Mouse (Mus musculus): ENCODE results near the gene Cyth3. TPM values are rescaled to one million over a fixed set of nuclear protein-coding genes. Genes with fewer than 3 reads are reported as not detected.

Cyth3 gene
- polyA plus RNA-seq, 1 experiment from 2014 or later = 29.1 TPM

DNA sequence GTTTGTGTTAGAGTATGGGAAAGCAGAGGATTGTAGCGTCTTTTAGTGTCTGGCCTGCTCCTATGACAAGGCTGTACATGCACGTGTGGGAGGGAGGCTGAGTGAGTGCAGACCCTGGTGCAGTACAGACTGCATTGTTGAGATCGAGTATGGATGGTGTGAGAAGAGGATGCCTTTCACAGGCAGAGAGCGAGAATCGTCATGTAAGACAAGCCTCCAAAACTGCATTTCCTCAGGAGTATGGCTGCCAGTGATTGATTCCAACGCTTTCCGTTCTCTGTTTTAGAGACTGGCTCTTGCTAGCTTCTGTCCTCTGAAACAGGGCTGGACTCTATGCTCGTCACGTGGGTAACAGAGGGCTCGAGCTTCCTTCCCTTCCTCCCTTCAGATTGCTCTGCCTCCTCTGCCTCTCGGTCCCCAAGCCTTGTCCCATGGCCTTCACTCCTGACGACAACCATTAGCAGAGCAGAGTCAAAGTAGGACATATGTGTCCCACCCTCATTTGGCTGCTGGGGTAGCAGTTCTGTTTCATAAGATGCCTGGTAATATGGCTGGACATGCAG lies 12.4 kb downstream of the Cyth3 start:
- Histone ChIP-seq H3K9ac (ENCODE audit: low read depth, low read length) (no peak overlapping the region), H3K4me2 (no peak overlapping the region; the same call in 1 of the 2 replicates), H3K27me3 (ENCODE audit: control insufficient read depth, insufficient read depth, low read length) (no peaks in the 10 kb centered on the region), H3K36me3 (ENCODE audit: control insufficient read depth, insufficient read depth, low read length) (no peaks in the 10 kb centered on the region), H3K4me1 (ENCODE audit: control insufficient read depth, insufficient read depth, low read length) (peaks cover 35% of the 10 kb centered on the region), H3K4me3 (ENCODE audit: low read depth, low read length) (no peak overlapping the region), H3K9me3 (replicated peaks; ENCODE audit: control insufficient read depth, low read length) (0 out of 2 replicates have a peak, but pooled peaks cover 2% of the 10 kb centered on the region), H3K27ac (ENCODE audit: low read depth, low read length) (no peak overlapping the region)
- no peak for ATAC-seq (replicated peaks; ENCODE audit: insufficient number of reproducible peaks, low FRiP score, low TSS enrichment)
- WGBS (ENCODE audit: insufficient replicate concordance) = 51% methylated on average over 12 of the region's 12 CpGs

DNA sequence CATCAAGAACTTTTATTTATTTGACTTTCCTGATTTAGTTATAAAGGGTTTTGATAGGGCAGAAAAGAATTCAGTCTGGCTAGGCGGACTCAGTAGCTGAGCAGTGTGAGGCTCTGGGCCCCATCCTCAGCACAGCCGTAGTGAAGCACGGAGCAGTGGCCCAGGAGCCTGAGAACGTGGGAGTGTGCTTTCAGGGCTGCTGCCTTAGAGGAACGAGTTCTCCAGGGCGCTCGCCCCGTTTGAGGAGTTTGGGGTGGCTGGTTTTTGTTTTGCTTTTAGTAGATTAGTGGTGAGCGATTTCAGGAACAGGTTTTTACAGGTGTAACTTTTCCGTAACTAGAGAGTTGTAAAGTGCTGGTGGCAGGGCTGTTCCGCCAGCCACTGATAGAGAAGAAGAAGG lies 13.1 kb downstream of the Cyth3 start:
- 0 out of 2 replicates have a peak, but pooled peaks cover under 1% of the 10 kb centered on the region for H3K9me3 ChIP-seq (replicated peaks; ENCODE audit: control insufficient read depth, low read length)
- 69% methylated on average over 11 of the region's 11 CpGs for WGBS (ENCODE audit: insufficient replicate concordance)
- no peak overlapping the region for H3K4me2 ChIP-seq
- H3K27me3 ChIP-seq (ENCODE audit: control insufficient read depth, insufficient read depth, low read length) = no peaks in the 10 kb centered on the region
- H3K9ac ChIP-seq (ENCODE audit: low read depth, low read length) = no peak overlapping the region
- no peak overlapping the region for H3K4me3 ChIP-seq (ENCODE audit: low read depth, low read length)
- H3K36me3 ChIP-seq (ENCODE audit: control insufficient read depth, insufficient read depth, low read length) = no peaks in the 10 kb centered on the region
- H3K27ac ChIP-seq (ENCODE audit: low read depth, low read length) = no peak overlapping the region
- H3K4me1 ChIP-seq (ENCODE audit: control insufficient read depth, insufficient read depth, low read length) = peaks cover 35% of the 10 kb centered on the region
- no peak for ATAC-seq (replicated peaks; ENCODE audit: insufficient number of reproducible peaks, low FRiP score, low TSS enrichment)

- Histone ChIP-seq H3K4me2 (no peak overlapping the region), H3K9ac (ENCODE audit: low read depth, low read length) (no peak overlapping the region), H3K36me3 (ENCODE audit: control insufficient read depth, insufficient read depth, low read length) (no peaks in the 10 kb centered on the region), H3K9me3 (replicated peaks; ENCODE audit: control insufficient read depth, low read length) (no peaks in the 10 kb centered on the region), H3K27me3 (ENCODE audit: control insufficient read depth, insufficient read depth, low read length) (no peaks in the 10 kb centered on the region), H3K27ac (ENCODE audit: low read depth, low read length) (no peak overlapping the region), H3K4me3 (ENCODE audit: low read depth, low read length) (no peak overlapping the region), H3K4me1 (ENCODE audit: control insufficient read depth, insufficient read depth, low read length) (peaks cover 35% of the 10 kb centered on the region)
- WGBS (ENCODE audit: insufficient replicate concordance) = 74% methylated on average over 7 of the region's 7 CpGs
- no peak for ATAC-seq (replicated peaks; ENCODE audit: insufficient number of reproducible peaks, low FRiP score, low TSS enrichment)
These were observed 13.9 kb downstream of the Cyth3 start for GRCm38 (mm10) chr5:143636173-143636572.

DNA sequence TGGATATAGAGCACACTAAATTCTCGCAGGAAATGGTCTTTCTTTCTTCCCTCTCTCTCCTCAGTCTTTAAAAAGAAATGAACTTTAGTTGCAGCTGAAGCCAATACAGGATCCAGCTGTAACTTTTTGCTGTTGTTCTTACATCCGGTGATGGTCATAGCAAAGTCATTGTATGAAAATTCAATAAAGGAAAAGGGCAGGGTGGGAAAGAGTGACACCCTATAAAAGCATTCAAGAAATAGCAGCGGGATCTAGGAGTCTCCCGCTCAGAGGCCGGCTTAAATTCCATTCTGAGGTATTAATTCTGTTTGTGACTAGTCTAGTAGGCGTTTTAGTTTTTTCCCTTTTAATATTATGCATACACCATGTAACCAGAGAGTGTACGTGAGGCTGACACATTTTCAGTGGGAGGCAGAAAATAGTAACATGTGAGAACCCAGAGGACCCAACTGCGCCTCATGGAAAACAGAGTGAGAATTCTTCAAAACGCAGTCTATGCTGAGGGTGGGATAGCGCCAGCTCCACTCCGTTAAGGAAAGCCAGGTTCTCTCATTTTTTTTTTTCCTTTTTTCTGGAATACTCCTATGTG lies 15.7 kb downstream of the Cyth3 start:
- Histone ChIP-seq H3K4me3 (ENCODE audit: low read depth, low read length) (no peak overlapping the region), H3K9ac (ENCODE audit: low read depth, low read length) (no peak overlapping the region), H3K36me3 (ENCODE audit: control insufficient read depth, insufficient read depth, low read length) (no peaks in the 10 kb centered on the region), H3K27ac (ENCODE audit: low read depth, low read length) (no peak overlapping the region; the same call in 1 of the 2 replicates), H3K27me3 (ENCODE audit: control insufficient read depth, insufficient read depth, low read length) (no peaks in the 10 kb centered on the region), H3K9me3 (replicated peaks; ENCODE audit: control insufficient read depth, low read length) (no peaks in the 10 kb centered on the region), H3K4me1 (ENCODE audit: control insufficient read depth, insufficient read depth, low read length) (peaks cover 36% of the 10 kb centered on the region), H3K4me2 (no peak overlapping the region)
- no peak for ATAC-seq (replicated peaks; ENCODE audit: insufficient number of reproducible peaks, low FRiP score, low TSS enrichment)
- 77% methylated on average over 11 of the region's 11 CpGs for WGBS (ENCODE audit: insufficient replicate concordance)

DNA sequence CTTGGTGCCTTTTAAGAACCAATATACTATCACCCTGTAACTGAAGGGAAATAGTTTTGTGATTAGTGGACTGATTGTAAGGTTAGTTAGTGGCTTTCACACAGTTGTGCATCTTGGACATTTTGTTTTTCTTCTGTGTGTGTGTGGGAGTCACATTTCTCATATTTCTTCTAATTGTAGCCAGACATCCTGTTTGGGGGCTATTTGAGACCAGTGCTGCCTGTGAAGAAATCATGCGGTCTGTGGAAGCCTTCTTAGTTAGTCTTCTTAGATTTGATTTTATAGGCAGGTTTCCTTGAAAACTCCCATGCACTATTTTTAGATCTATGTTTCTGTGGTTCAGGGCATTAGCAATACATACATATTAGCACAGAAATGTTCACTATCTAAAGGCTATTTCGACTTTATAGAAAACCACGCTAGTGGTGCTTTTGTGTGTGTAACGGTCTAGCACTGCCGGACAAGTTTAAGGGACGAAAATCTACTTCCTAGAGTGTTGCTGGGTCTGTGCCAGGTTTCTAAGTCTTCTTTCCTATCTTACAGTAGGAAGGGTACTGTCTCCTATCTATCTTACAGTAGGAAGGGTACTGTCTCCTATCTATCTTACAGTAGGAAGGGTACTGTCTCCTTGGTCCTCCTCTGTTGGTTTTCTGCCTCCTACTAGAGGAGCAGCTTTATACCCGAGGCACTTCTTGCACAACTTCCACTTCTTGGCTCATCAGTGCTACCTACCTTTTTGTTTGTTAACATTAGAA lies 16.4 kb downstream of the Cyth3 start:
- Histone ChIP-seq H3K27ac (ENCODE audit: low read depth, low read length) (no peak overlapping the region; the same call in 1 of the 2 replicates), H3K27me3 (ENCODE audit: control insufficient read depth, insufficient read depth, low read length) (no peaks in the 10 kb centered on the region), H3K9ac (ENCODE audit: low read depth, low read length) (no peak overlapping the region)

GRCm38 (mm10) chr5:143639329-143639728 lies 17.1 kb downstream of the Cyth3 start:
- Histone ChIP-seq H3K9me3 (replicated peaks; ENCODE audit: control insufficient read depth, low read length) (no peaks in the 10 kb centered on the region), H3K36me3 (ENCODE audit: control insufficient read depth, insufficient read depth, low read length) (no peaks in the 10 kb centered on the region), H3K27me3 (ENCODE audit: control insufficient read depth, insufficient read depth, low read length) (no peaks in the 10 kb centered on the region), H3K9ac (ENCODE audit: low read depth, low read length) (no peak overlapping the region), H3K27ac (ENCODE audit: low read depth, low read length) (no peak overlapping the region), H3K4me3 (ENCODE audit: low read depth, low read length) (no peak overlapping the region), H3K4me1 (ENCODE audit: control insufficient read depth, insufficient read depth, low read length) (peaks cover 27% of the 10 kb centered on the region), H3K4me2 (no peak overlapping the region)
- 86% methylated on average over 4 of the region's 4 CpGs for WGBS (ENCODE audit: insufficient replicate concordance)
- ATAC-seq (replicated peaks; ENCODE audit: insufficient number of reproducible peaks, low FRiP score, low TSS enrichment) = no peak

More for the DNA sequence above, 16.4 kb downstream of the Cyth3 start:
- H3K4me2 ChIP-seq = no peak overlapping the region
- WGBS (ENCODE audit: insufficient replicate concordance) = 77% methylated on average over 7 of the region's 7 CpGs
- H3K4me1 ChIP-seq (ENCODE audit: control insufficient read depth, insufficient read depth, low read length) = peaks cover 31% of the 10 kb centered on the region
- ATAC-seq (replicated peaks; ENCODE audit: insufficient number of reproducible peaks, low FRiP score, low TSS enrichment) = no peak
- no peak overlapping the region for H3K4me3 ChIP-seq (ENCODE audit: low read depth, low read length)
- H3K9me3 ChIP-seq (replicated peaks; ENCODE audit: control insufficient read depth, low read length) = no peaks in the 10 kb centered on the region
- H3K36me3 ChIP-seq (ENCODE audit: control insufficient read depth, insufficient read depth, low read length) = no peaks in the 10 kb centered on the region

- Histone ChIP-seq H3K9me3 (replicated peaks; ENCODE audit: control insufficient read depth, low read length) (no peaks in the 10 kb centered on the region), H3K4me3 (ENCODE audit: low read depth, low read length) (no peak overlapping the region), H3K9ac (ENCODE audit: low read depth, low read length) (no peak overlapping the region), H3K4me1 (ENCODE audit: control insufficient read depth, insufficient read depth, low read length) (peaks cover 22% of the 10 kb centered on the region), H3K36me3 (ENCODE audit: control insufficient read depth, insufficient read depth, low read length) (no peaks in the 10 kb centered on the region), H3K27ac (ENCODE audit: low read depth, low read length) (no peak overlapping the region), H3K27me3 (ENCODE audit: control insufficient read depth, insufficient read depth, low read length) (no peaks in the 10 kb centered on the region), H3K4me2 (no peak overlapping the region)
- ATAC-seq (replicated peaks; ENCODE audit: insufficient number of reproducible peaks, low FRiP score, low TSS enrichment) = no peak
- 79% methylated on average over 7 of the region's 7 CpGs for WGBS (ENCODE audit: insufficient replicate concordance)
These were observed 17.6 kb downstream of the Cyth3 start for GRCm38 (mm10) chr5:143639810-143640209.

DNA sequence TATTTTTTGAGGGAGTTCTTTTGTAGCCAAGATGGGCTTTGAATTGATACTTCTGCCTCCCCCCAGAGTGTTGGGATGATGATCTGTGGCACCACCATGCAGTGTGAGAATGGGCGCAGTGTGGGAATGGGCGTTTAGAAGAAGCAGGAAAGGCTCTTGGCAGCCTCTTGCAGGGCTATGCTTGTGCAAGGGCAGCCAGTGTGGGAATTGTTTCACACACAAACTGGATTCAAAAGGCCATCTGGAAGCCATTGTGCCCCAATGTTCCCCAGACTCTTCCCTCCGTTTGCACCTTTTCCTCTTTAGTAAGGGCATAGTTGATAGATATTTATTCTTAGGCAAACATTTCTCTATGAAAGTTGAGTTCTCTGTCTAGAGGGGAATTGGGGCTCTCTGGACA lies 19.3 kb downstream of the Cyth3 start:
- Histone ChIP-seq H3K36me3 (ENCODE audit: control insufficient read depth, insufficient read depth, low read length) (no peaks in the 10 kb centered on the region), H3K27me3 (ENCODE audit: control insufficient read depth, insufficient read depth, low read length) (no peaks in the 10 kb centered on the region), H3K4me3 (ENCODE audit: low read depth, low read length) (no peak overlapping the region), H3K9me3 (replicated peaks; ENCODE audit: control insufficient read depth, low read length) (no peaks in the 10 kb centered on the region), H3K4me2 (no peak overlapping the region), H3K4me1 (ENCODE audit: control insufficient read depth, insufficient read depth, low read length) (peaks cover 13% of the 10 kb centered on the region), H3K9ac (ENCODE audit: low read depth, low read length) (no peak overlapping the region), H3K27ac (ENCODE audit: low read depth, low read length) (no peak overlapping the region)
- no peak for ATAC-seq (replicated peaks; ENCODE audit: insufficient number of reproducible peaks, low FRiP score, low TSS enrichment)
- WGBS (ENCODE audit: insufficient replicate concordance) = 90% methylated on average over 3 of the region's 3 CpGs

Data from heart, embryonic 11.5 days (tissue).